Mouse (Mus musculus) C2C12 (cell line): ENCODE results near the gene Suv39h2.

Experiments
- CEBPB ChIP-seq: IDR thresholded peaks from one replicate; pipeline ENCODE4 v1.6.1; 2011; ENCODE audit warnings: low read depth, mild to moderate bottlenecking, control low read depth, moderate library complexity
- CTCF ChIP-seq: IDR thresholded peaks from one replicate; pipeline ENCODE4 v1.5.1; 2011; ENCODE audit not compliant: control insufficient read depth, insufficient read depth, insufficient read length
- FOSL1 ChIP-seq: IDR thresholded peaks from one replicate; pipeline ENCODE4 v1.8.0; 2011; ENCODE audit warnings: mild to moderate bottlenecking, low read length; ENCODE audit not compliant: poor library complexity, insufficient read depth, severe bottlenecking
- MAX ChIP-seq: IDR thresholded peaks from one replicate; pipeline ENCODE4 v1.6.1; 2011; ENCODE audit warnings: mild to moderate bottlenecking, control low read depth
- MYOG ChIP-seq: IDR thresholded peaks from one replicate; pipeline ENCODE4 v1.6.1; 2011; ENCODE audit not compliant: control insufficient read depth, insufficient read length; ENCODE audit errors: extremely low read depth
- USF1 ChIP-seq: IDR thresholded peaks from one replicate; pipeline ENCODE4 v1.6.1; 2011; ENCODE audit warnings: low read depth, mild to moderate bottlenecking, control low read depth, moderate library complexity

DNA sequence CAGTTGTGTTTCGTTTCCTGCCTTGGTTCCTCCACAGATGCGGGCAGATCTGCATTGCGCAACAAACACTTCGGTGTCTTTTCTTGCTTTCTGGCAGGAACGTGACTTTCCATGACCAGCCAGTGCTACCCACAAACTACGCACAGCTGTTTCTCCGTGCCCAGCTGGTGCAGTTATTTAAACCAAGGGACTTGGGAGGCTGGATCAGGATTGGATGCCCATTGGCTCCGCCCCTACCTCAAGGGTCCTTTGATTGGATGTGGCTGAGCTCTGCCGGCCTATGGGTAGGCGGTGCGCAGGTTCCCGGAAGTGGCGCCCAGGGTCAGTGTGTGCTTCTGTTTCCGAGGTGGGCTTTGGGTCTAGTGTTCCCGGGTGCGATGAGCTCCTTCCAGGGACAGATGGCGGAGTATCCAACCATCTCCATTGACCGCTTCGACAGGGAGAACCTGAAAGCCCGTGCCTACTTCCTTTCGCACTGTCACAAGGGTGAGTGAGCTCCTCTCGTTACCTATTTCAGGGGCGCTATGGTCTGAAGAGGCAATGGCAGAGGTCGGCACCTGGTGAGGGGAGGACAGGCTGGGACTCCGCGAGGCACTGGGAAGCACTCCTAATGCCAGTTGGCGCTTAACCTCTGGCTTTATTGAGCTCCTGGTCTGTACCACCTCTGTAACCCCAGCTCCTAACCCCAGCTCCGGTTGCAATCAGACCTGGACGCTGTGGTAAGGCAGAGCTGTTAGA is 50.8 kb downstream of the Suv39h2 start, which contains the start of gene Dclre1c:
- no peak for TF ChIP-seq CTCF
- TF ChIP-seq USF1 = peak; percentile 53
- TF ChIP-seq MAX = peak; percentile 73
- peak; percentile 100 for TF ChIP-seq CEBPB
- TF ChIP-seq MYOG = no peak
- TF ChIP-seq FOSL1 = no peak
